Mouse (Mus musculus) erythroblast, embryonic 14.5 days (primary cell): Measurements from ENCODE around the gene Rhoc.

ENCODE experiments used
- GATA1 ChIP-seq: IDR thresholded peaks from 2 replicates; pipeline ENCODE4 v1.6.1; 2012; ENCODE audit warnings: low read length, inconsistent platforms, mixed read lengths
- TAL1 ChIP-seq: IDR thresholded peaks from 3 replicates; pipeline ENCODE4 v1.6.1; 2012; ENCODE audit warnings: low read length, inconsistent platforms, mixed read lengths

DNA sequence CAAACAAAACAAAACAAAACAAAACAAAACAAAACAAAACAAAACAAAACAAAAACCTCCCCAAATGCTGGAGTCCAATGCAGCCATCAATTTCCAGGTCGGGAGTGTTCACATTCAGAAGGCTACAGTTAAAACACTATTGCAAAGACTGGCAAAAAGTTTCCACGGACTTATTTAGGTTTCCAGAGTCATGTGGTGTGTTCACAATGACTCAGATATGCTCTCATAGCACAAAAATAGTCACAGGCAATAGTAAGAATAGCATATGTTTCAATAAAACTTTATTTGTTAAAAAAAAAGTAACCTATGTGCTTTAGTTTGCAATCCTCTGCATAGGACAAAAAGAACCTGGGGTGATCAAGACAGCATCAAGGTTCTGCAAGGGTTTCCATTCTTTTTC is 21.0 kb upstream of the Rhoc start:
- TF ChIP-seq TAL1 (no peak), GATA1 (no peak)
